Mouse (Mus musculus) intestine, postnatal 0 days (tissue): ENCODE results near the gene Mfsd4b1. TPM values are rescaled to one million over a fixed set of nuclear protein-coding genes. Genes with fewer than 3 reads are reported as not detected.

Experiments
- ATAC-seq: fragments of 200-750 bp; cut with Nextera tagmentation; 2 replicates; pipeline ENCODE4 v1.8.0; 2017; ENCODE audit warnings: mild to moderate bottlenecking, moderate TSS enrichment, moderate library complexity
- H3K27ac ChIP-seq: fragments of 300-500 bp; sonication (generic); 2 replicates; pipeline ENCODE4 v1.5.1; 2014; ENCODE audit warnings: mild to moderate bottlenecking, low read depth, low read length, moderate library complexity
- H3K27me3 ChIP-seq: fragments of 300-500 bp; sonication (generic); replicated peaks from 2 replicates; pipeline ENCODE4 v1.6.1; 2014; ENCODE audit warnings: low read length, mixed read lengths; ENCODE audit not compliant: control insufficient read depth, insufficient read depth
- H3K36me3 ChIP-seq: fragments of 300-500 bp; sonication (generic); 2 replicates; pipeline ENCODE4 v1.6.1; 2014; ENCODE audit warnings: mild to moderate bottlenecking, moderate library complexity; ENCODE audit not compliant: control insufficient read depth, insufficient read depth
- H3K4me1 ChIP-seq: fragments of 300-500 bp; sonication (generic); replicated peaks from 2 replicates; pipeline ENCODE4 v1.6.1; 2014; ENCODE audit warnings: antibody characterized with exemption, low read length, mixed read lengths; ENCODE audit not compliant: control insufficient read depth, insufficient read depth
- H3K4me2 ChIP-seq: fragments of 300-500 bp; sonication (generic); replicated peaks from 2 replicates; pipeline ENCODE4 v1.6.1; 2014; ENCODE audit warnings: low read depth, mild to moderate bottlenecking, moderate library complexity
- H3K4me3 ChIP-seq: fragments of 300-500 bp; sonication (generic); 2 replicates; pipeline ENCODE4 v1.5.1; 2014; ENCODE audit warnings: low read depth, low read length
- H3K9ac ChIP-seq: fragments of 300-500 bp; sonication (generic); 2 replicates; pipeline ENCODE4 v1.6.1; 2014; ENCODE audit warnings: mild to moderate bottlenecking, low read depth, low read length
- H3K9me3 ChIP-seq: fragments of 300-500 bp; sonication (generic); 2 replicates; pipeline ENCODE4 v1.6.1; 2016; ENCODE audit warnings: mixed run types; ENCODE audit not compliant: control insufficient read depth
- CTCF ChIP-seq: sonication (generic); IDR thresholded peaks from 2 replicates; pipeline ENCODE4 v1.5.1; 2016; ENCODE audit warnings: low read depth, mild to moderate bottlenecking, control low read depth, antibody characterized with exemption, moderate library complexity
- WGBS: fragments of 180-500 bp; shearing (Covaris S2); extraction: QIAGEN DNeasy Blood & Tissue Kit; methylation state at CpG from one replicate; pipeline ENCODE4 v1.1.7; 2014; 5-methylcytosine and 5-hydroxymethylcytosine counted together
- polyA plus RNA-seq: library from polyadenylated mRNA; unstranded; fragments of >200 nt; fragmentation: Nextera tagmentation; extraction: Ambion mirVana; gene quantifications from 2 replicates; pipeline ENCODE4 v1.2.1, GENCODE M21; 2015

Gene Mfsd4b1
- polyA plus RNA-seq, 1 experiment from 2014 or later: 8.4 TPM

GRCm38 (mm10) chr10:40058062-40058785 lies 33.2 kb upstream of the Mfsd4b1 start:
- peaks cover 12% of the 10 kb centered on the region for H3K4me1 ChIP-seq
- no peaks in the 10 kb centered on the region for H3K36me3 ChIP-seq
- no peaks in the 10 kb centered on the region for H3K9me3 ChIP-seq
- no peak overlapping the region for H3K9ac ChIP-seq
- H3K27me3 ChIP-seq: no peaks in the 10 kb centered on the region
- WGBS: 51% methylated on average over 6 of the region's 6 CpGs
- peak overlapping the region; percentile 28; the same call in 1 of the 2 replicates for H3K27ac ChIP-seq
- no peak overlapping the region for H3K4me2 ChIP-seq
- H3K4me3 ChIP-seq: no peak overlapping the region
- no peak for ATAC-seq
- no peak for TF ChIP-seq CTCF

- H3K36me3 ChIP-seq: no peaks in the 10 kb centered on the region
- ATAC-seq: no peak
- 42% methylated on average over 2 of the region's 2 CpGs for WGBS
- H3K27ac ChIP-seq: peak overlapping the region; percentile 23; the same call in 1 of the 2 replicates
- H3K9me3 ChIP-seq: no peaks in the 10 kb centered on the region
- TF ChIP-seq CTCF: no peak
- no peak overlapping the region for H3K9ac ChIP-seq
- H3K4me1 ChIP-seq: peaks cover 12% of the 10 kb centered on the region
- no peak overlapping the region for H3K4me3 ChIP-seq
- H3K4me2 ChIP-seq: no peak overlapping the region
- no peaks in the 10 kb centered on the region for H3K27me3 ChIP-seq
These were observed 32.5 kb upstream of the Mfsd4b1 start for GRCm38 (mm10) chr10:40057615-40058014.

- Histone ChIP-seq H3K9ac (no peak overlapping the region), H3K27me3 (no peaks in the 10 kb centered on the region), H3K4me3 (no peak overlapping the region), H3K4me2 (no peak overlapping the region), H3K36me3 (no peaks in the 10 kb centered on the region), H3K9me3 (no peaks in the 10 kb centered on the region), H3K27ac (peak overlapping the region; percentile 17; the same call in 1 of the 2 replicates), H3K4me1 (peaks cover 12% of the 10 kb centered on the region)
- WGBS: 59% methylated on average over 8 of the region's 8 CpGs
- TF ChIP-seq CTCF: no peak
- no peak for ATAC-seq
These were observed 29.4 kb upstream of the Mfsd4b1 start for GRCm38 (mm10) chr10:40054455-40054854.

GRCm38 (mm10) chr10:40053896-40054295 lies 28.8 kb upstream of the Mfsd4b1 start:
- H3K4me3 ChIP-seq: no peak overlapping the region
- H3K4me1 ChIP-seq: peaks cover 12% of the 10 kb centered on the region
- H3K4me2 ChIP-seq: no peak overlapping the region
- no peaks in the 10 kb centered on the region for H3K27me3 ChIP-seq
- WGBS: 79% methylated on average over 4 of the region's 4 CpGs
- no peak overlapping the region for H3K9ac ChIP-seq
- H3K36me3 ChIP-seq: no peaks in the 10 kb centered on the region
- no peak for ATAC-seq
- peak overlapping the region; percentile 51; the same call in 1 of the 2 replicates for H3K27ac ChIP-seq
- no peak for TF ChIP-seq CTCF
- no peaks in the 10 kb centered on the region for H3K9me3 ChIP-seq

GRCm38 (mm10) chr10:40053257-40053895 lies 28.3 kb upstream of the Mfsd4b1 start:
- Histone ChIP-seq H3K9me3 (no peaks in the 10 kb centered on the region), H3K27ac (peak overlapping the region; percentile 51; the same call in 1 of the 2 replicates), H3K4me2 (no peak overlapping the region), H3K9ac (no peak overlapping the region), H3K36me3 (no peaks in the 10 kb centered on the region), H3K4me3 (no peak overlapping the region), H3K27me3 (no peaks in the 10 kb centered on the region), H3K4me1 (peaks cover 10% of the 10 kb centered on the region)
- peak; percentile 77 for TF ChIP-seq CTCF
- WGBS: 39% methylated on average over 3 of the region's 3 CpGs
- 0 out of 2 replicates have a peak, but pooled peaks have one; percentile 14 for ATAC-seq

- no peak for ATAC-seq
- TF ChIP-seq CTCF: no peak
- 0 out of 2 replicates have a peak, but pooled peaks cover 3% of the 10 kb centered on the region for H3K4me1 ChIP-seq
- no peaks in the 10 kb centered on the region for H3K9me3 ChIP-seq
- no peak overlapping the region for H3K4me2 ChIP-seq
- H3K27ac ChIP-seq: no peak overlapping the region
- H3K36me3 ChIP-seq: no peaks in the 10 kb centered on the region
- H3K4me3 ChIP-seq: no peak overlapping the region
- H3K27me3 ChIP-seq: no peaks in the 10 kb centered on the region
- WGBS: 34% methylated on average over 3 of the region's 3 CpGs
- H3K9ac ChIP-seq: no peak overlapping the region
These were observed 26.9 kb upstream of the Mfsd4b1 start for GRCm38 (mm10) chr10:40051997-40052396.
